Mouse (Mus musculus) small intestine, adult 2 months (tissue): Measurements from ENCODE around the gene Pkp4.

Source experiments
- CTCF ChIP-seq: fragments of 200-500 bp; IDR thresholded peaks from 2 replicates; pipeline ENCODE4 v1.5.1; 2012; ENCODE audit warnings: low read depth, mild to moderate bottlenecking, control low read depth, inconsistent platforms, low read length, moderate library complexity, mixed read lengths; ENCODE audit not compliant: insufficient replicate concordance, insufficient read length; ENCODE audit errors: extremely low read depth
- POLR2A ChIP-seq: fragments of 200-500 bp; IDR thresholded peaks from 2 replicates; pipeline ENCODE4 v1.6.1; 2012; ENCODE audit warnings: low read depth, mild to moderate bottlenecking, control low read depth, inconsistent platforms, low read length, moderate library complexity

- TF ChIP-seq POLR2A (no peak), CTCF (no peak)
Measured at GRCm38 (mm10) chr2:59284216-59284615, 123.6 kb downstream of the Pkp4 start.
